Mouse (Mus musculus) midbrain, embryonic 16.5 days (tissue): ENCODE measurements around the gene Rps6kc1. TPM values are rescaled to one million over a fixed set of nuclear protein-coding genes. Genes with fewer than 3 reads are reported as not detected.

Experiments used
- ATAC-seq: fragments of 200-750 bp; cut with Nextera tagmentation; 2 replicates; pipeline ENCODE4 v1.8.0; 2017; ENCODE audit warnings: moderate TSS enrichment
- H3K27ac ChIP-seq: fragments of 300-500 bp; sonication (generic); 2 replicates; pipeline ENCODE4 v1.5.1; 2014; ENCODE audit warnings: mild to moderate bottlenecking, low read length, mixed read lengths
- H3K27me3 ChIP-seq: fragments of 300-500 bp; sonication (generic); 2 replicates; pipeline ENCODE4 v1.6.1; 2014; ENCODE audit warnings: low read depth, low read length, mixed read lengths; ENCODE audit not compliant: control insufficient read depth, insufficient read depth
- H3K36me3 ChIP-seq: fragments of 300-500 bp; sonication (generic); 2 replicates; pipeline ENCODE4 v1.6.1; 2014; ENCODE audit warnings: mild to moderate bottlenecking, low read length, moderate library complexity, mixed read lengths; ENCODE audit not compliant: control insufficient read depth, insufficient read depth
- H3K4me1 ChIP-seq: fragments of 300-500 bp; sonication (generic); 2 replicates; pipeline ENCODE4 v1.6.1; 2014; ENCODE audit warnings: mild to moderate bottlenecking, low read length, mixed read lengths; ENCODE audit not compliant: control insufficient read depth, insufficient read depth
- H3K4me2 ChIP-seq: fragments of 300-500 bp; sonication (generic); 2 replicates; pipeline ENCODE4 v1.6.1; 2014; ENCODE audit warnings: mild to moderate bottlenecking, low read length, mixed read lengths
- H3K4me3 ChIP-seq: fragments of 300-500 bp; sonication (generic); 2 replicates; pipeline ENCODE4 v1.5.1; 2014; ENCODE audit warnings: low read depth, mild to moderate bottlenecking, low read length, moderate library complexity, mixed read lengths
- H3K9ac ChIP-seq: fragments of 300-500 bp; sonication (generic); 2 replicates; pipeline ENCODE4 v1.6.1; 2014; ENCODE audit warnings: low read depth, low read length, mixed read lengths
- H3K9me3 ChIP-seq: fragments of 300-500 bp; sonication (generic); replicated peaks from 2 replicates; pipeline ENCODE4 v1.6.1; 2014; ENCODE audit warnings: mild to moderate bottlenecking, low read length, mixed read lengths; ENCODE audit not compliant: control insufficient read depth, poor library complexity, severe bottlenecking
- WGBS: fragments of 180-500 bp; shearing (Covaris S2); extraction: QIAGEN DNeasy Blood & Tissue Kit; methylation state at CpG from one replicate; pipeline ENCODE4 v1.1.7; 2014; 5-methylcytosine and 5-hydroxymethylcytosine counted together
- polyA plus RNA-seq: library from polyadenylated mRNA; unstranded; fragments of >200 nt; fragmentation: Nextera tagmentation; extraction: Ambion mirVana; gene quantifications from 2 replicates; pipeline ENCODE4 v1.2.1, GENCODE M21; 2015

Gene Rps6kc1
- polyA plus RNA-seq, 1 experiment from 2014 or later, result 34.8 TPM

GRCm38 (mm10) chr1:190806817-190807216, 104.8 kb downstream of the Rps6kc1 start:
- 89% methylated on average over 8 of the region's 8 CpGs for WGBS
- ATAC-seq, result no peak
- H3K36me3 ChIP-seq, result no peaks in the 10 kb centered on the region

GRCm38 (mm10) chr1:190798668-190799067, 112.9 kb downstream of the Rps6kc1 start:
- Histone ChIP-seq H3K36me3 (peaks cover 17% of the 10 kb centered on the region), H3K9ac (no peak overlapping the region), H3K27me3 (no peaks in the 10 kb centered on the region), H3K4me3 (no peak overlapping the region), H3K9me3 (no peaks in the 10 kb centered on the region), H3K27ac (no peak overlapping the region), H3K4me2 (no peak overlapping the region), H3K4me1 (peaks cover 7% of the 10 kb centered on the region; the same call in 1 of the 2 replicates)
- WGBS, result 86% methylated on average over 11 of the region's 11 CpGs
- no peak for ATAC-seq

More at GRCm38 (mm10) chr1:190806817-190807216, 104.8 kb downstream of the Rps6kc1 start:
- Histone ChIP-seq H3K4me2 (no peak overlapping the region), H3K27ac (no peak overlapping the region), H3K27me3 (no peaks in the 10 kb centered on the region), H3K9ac (no peak overlapping the region), H3K4me3 (no peak overlapping the region), H3K4me1 (peaks cover 11% of the 10 kb centered on the region; the same call in 1 of the 2 replicates), H3K9me3 (no peaks in the 10 kb centered on the region)

- Histone ChIP-seq H3K4me2 (no peak overlapping the region), H3K27me3 (no peaks in the 10 kb centered on the region), H3K4me1 (peaks cover 7% of the 10 kb centered on the region; the same call in 1 of the 2 replicates), H3K9ac (no peak overlapping the region), H3K9me3 (no peaks in the 10 kb centered on the region), H3K36me3 (peaks cover 17% of the 10 kb centered on the region), H3K27ac (no peak overlapping the region), H3K4me3 (no peak overlapping the region)
- 82% methylated on average over 11 of the region's 11 CpGs for WGBS
- ATAC-seq, result peak; percentile 22; the same call in 1 of the 2 replicates
These were observed 114.0 kb downstream of the Rps6kc1 start for GRCm38 (mm10) chr1:190797483-190798058.

- H3K27me3 ChIP-seq, result no peaks in the 10 kb centered on the region
- no peak overlapping the region for H3K9ac ChIP-seq
- H3K27ac ChIP-seq, result no peak overlapping the region
- H3K36me3 ChIP-seq, result peaks cover 17% of the 10 kb centered on the region
- 24% methylated on average over 7 of the region's 7 CpGs for WGBS
- ATAC-seq, result peak; percentile 74; the same call in 1 of the 2 replicates
- peaks cover 7% of the 10 kb centered on the region; the same call in 1 of the 2 replicates for H3K4me1 ChIP-seq
- H3K9me3 ChIP-seq, result no peaks in the 10 kb centered on the region
- no peak overlapping the region for H3K4me2 ChIP-seq
- H3K4me3 ChIP-seq, result no peak overlapping the region
These were observed 114.7 kb downstream of the Rps6kc1 start for GRCm38 (mm10) chr1:190796745-190797482.

GRCm38 (mm10) chr1:190791638-190792037, 119.9 kb downstream of the Rps6kc1 start:
- H3K9ac ChIP-seq, result no peak overlapping the region
- peaks cover 12% of the 10 kb centered on the region for H3K4me1 ChIP-seq
- H3K27ac ChIP-seq, result no peak overlapping the region
- no peak overlapping the region for H3K4me2 ChIP-seq
- WGBS, result 82% methylated on average over 6 of the region's 6 CpGs
- H3K27me3 ChIP-seq, result no peaks in the 10 kb centered on the region
- no peaks in the 10 kb centered on the region for H3K9me3 ChIP-seq
- peaks cover 2% of the 10 kb centered on the region; the same call in 1 of the 2 replicates for H3K36me3 ChIP-seq
- H3K4me3 ChIP-seq, result no peak overlapping the region
- no peak for ATAC-seq

- Histone ChIP-seq H3K9ac (no peak overlapping the region), H3K4me2 (no peak overlapping the region), H3K4me3 (no peak overlapping the region), H3K27me3 (no peaks in the 10 kb centered on the region), H3K4me1 (peaks cover 8% of the 10 kb centered on the region), H3K27ac (no peak overlapping the region), H3K9me3 (no peaks in the 10 kb centered on the region), H3K36me3 (peaks cover 2% of the 10 kb centered on the region; the same call in 1 of the 2 replicates)
- ATAC-seq, result no peak
- 28% methylated on average over 6 of the region's 6 CpGs for WGBS
These were observed 120.8 kb downstream of the Rps6kc1 start for GRCm38 (mm10) chr1:190790720-190791119.

GRCm38 (mm10) chr1:190777660-190778059, 133.9 kb downstream of the Rps6kc1 start:
- WGBS, result 74% methylated on average over 6 of the region's 6 CpGs
- peaks cover 10% of the 10 kb centered on the region for H3K36me3 ChIP-seq

GRCm38 (mm10) chr1:190776260-190776659, 135.3 kb downstream of the Rps6kc1 start:
- 87% methylated on average over 9 of the region's 9 CpGs for WGBS
- H3K27me3 ChIP-seq, result no peaks in the 10 kb centered on the region
- no peak for ATAC-seq

More at GRCm38 (mm10) chr1:190777660-190778059, 133.9 kb downstream of the Rps6kc1 start:
- no peaks in the 10 kb centered on the region for H3K4me1 ChIP-seq
- H3K4me3 ChIP-seq, result no peak overlapping the region
- H3K9ac ChIP-seq, result no peak overlapping the region
- no peak for ATAC-seq
- no peak overlapping the region for H3K4me2 ChIP-seq
- no peaks in the 10 kb centered on the region for H3K27me3 ChIP-seq
- H3K9me3 ChIP-seq, result no peaks in the 10 kb centered on the region
- no peak overlapping the region for H3K27ac ChIP-seq

More at GRCm38 (mm10) chr1:190776260-190776659, 135.3 kb downstream of the Rps6kc1 start:
- no peak overlapping the region for H3K4me2 ChIP-seq
- H3K9ac ChIP-seq, result no peak overlapping the region
- no peak overlapping the region for H3K4me3 ChIP-seq
- no peaks in the 10 kb centered on the region for H3K4me1 ChIP-seq
- no peaks in the 10 kb centered on the region for H3K9me3 ChIP-seq
- H3K36me3 ChIP-seq, result peaks cover 10% of the 10 kb centered on the region
- H3K27ac ChIP-seq, result no peak overlapping the region
